Mouse (Mus musculus) CD4-positive, CD25-positive, alpha-beta regulatory T cell, adult 4 months (primary cell): ENCODE data around the gene Nr1i3. TPM values are rescaled to one million over a fixed set of nuclear protein-coding genes. Genes with fewer than 3 reads are reported as not detected.

Experiments
- ATAC-seq: one replicate; pipeline ENCODE4 v1.8.0; 2017
- polyA plus RNA-seq, 2 experiments: library from polyadenylated mRNA; unstranded; fragments of 100-300 nt; shearing (Covaris generic); gene quantifications; one replicate each; pipeline ENCODE4 v1.2.1; 2017

Nr1i3 gene
- under 1 TPM; 0.15 to 0.54 TPM for polyA plus RNA-seq

DNA sequence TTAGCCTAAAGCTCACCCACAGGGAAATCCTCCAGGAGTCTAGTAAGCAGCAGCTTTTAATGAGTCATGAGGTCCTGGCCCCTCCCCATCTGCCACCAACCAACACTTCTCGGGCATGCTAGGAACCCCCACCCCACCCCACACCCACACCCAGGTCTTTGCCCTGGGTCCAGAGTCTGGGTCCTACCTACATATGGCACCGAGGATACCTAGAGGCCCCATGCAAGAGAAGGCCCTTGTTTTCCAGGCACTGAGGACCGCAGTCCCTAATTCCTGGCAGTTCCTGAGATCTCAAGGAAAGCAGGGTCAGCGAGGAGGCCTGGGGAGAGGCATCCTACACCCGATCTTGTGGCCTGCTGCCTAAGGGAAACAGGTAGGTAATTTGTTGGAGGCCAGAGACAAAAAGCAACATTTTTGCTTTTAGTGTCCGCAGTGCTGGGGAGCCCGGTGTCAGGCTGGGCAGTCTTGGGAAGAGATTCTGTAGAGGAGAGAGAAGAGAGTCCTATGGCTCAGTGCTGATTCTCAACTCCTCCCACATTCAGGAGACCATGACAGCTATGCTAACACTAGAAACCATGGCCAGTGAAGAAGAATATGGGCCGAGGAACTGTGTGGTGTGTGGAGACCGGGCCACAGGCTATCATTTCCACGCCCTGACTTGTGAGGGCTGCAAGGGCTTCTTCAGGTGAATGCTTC lies at the start of gene Nr1i3:
Nr1i3 (plus strand) TSS at position 170 of the 696 bp plus-strand sequence.
- no peak for ATAC-seq

DNA sequence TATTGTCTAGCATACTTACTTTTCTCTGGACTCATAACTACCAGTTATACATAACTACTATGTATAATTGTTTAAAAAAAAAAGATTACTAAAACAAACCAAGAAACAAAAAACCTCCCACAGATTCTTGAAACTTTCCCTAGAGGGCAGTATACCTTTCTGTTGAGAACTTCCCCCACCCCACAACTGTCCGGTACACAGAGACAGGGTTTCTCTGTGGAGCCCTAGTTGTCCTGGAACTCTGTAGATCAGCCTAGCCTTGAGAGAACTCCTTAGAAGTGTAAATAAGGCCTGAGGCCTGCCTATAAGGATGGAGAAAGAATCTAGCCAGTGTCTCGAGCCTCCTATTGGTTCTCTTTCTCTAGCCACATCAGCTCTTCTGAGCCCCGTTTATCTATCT lies 49.5 kb upstream of the Nr1i3 start:
- no peak for ATAC-seq

DNA sequence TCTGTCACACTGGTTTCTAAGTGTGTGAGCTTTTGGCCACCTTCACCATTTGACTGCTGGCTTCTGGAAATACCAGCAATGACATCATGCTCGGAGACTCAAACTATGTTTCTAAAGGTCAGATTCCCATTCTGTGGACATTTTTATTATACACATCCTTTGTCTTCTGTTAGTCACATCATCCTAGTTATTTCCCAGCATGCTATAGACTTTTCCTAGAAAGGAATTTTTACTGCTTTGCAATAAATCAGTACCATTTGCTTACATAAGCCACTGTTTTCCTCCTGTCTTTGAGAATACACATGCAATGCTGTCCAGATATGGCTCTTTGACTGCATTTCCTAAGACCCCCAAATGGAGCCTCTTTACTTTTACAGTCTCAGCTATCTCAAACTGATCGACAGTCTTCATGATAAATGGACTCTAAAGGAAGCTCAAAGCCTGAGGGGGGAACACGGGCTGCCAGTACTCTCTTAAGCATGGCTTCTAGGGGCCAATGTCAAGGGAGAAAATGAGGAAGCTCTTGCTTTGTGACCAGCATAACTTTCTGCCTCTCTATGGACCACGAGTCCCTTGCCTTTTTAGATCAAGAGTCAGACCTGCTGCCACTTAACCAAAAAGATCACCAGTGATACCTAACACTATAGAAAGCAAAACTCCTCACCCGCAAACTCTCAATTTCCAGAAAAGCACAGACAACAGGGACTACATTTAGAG lies 48.0 kb upstream of the Nr1i3 start:
- no peak for ATAC-seq

DNA sequence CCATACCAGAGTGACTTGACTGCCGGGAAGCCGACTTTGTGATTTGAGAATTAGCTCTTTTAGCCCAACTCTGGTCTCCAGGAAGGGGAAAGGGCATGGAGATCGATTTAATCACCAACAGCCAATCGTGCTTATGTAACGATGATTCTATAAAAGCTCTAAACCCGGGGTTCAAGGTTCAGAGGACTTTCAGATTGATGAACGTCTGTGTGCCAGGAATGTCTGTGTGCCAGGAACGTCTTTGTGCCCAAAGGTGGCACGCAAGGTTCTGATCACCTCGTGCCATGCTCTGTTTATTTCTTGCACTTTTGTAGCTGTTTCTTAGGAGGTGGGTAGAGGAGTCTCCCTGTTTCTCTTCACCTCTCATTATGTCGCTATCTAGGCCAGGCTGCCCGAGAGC lies 44.9 kb upstream of the Nr1i3 start:
- ATAC-seq = no peak

- ATAC-seq = no peak
These were observed 43.9 kb upstream of the Nr1i3 start for GRCm38 (mm10) chr1:171169913-171170312.

GRCm38 (mm10) chr1:171171138-171171537 lies 42.6 kb upstream of the Nr1i3 start:
- ATAC-seq = no peak

DNA sequence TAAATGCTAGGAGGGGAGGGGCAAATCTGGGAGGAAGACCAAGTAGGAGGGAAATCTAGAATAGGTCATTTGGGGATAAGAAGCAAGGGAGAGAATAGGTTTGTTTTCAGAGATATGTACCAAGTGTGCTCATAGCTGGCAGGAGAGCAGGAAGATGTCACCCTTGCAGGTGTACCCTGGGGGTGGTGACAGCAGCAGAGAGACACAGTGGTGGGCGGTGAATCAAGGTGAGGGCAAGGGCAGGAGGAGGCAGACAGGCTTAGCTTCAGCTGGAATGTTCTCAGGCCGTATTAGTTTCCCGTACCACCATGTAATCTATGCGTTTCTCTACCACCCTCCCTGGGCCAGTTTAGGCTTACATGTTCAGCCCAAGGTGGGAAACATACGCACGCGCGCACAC lies 41.0 kb upstream of the Nr1i3 start:
- no peak for ATAC-seq

GRCm38 (mm10) chr1:171179487-171180171 lies 34.1 kb upstream of the Nr1i3 start:
- ATAC-seq = no peak

GRCm38 (mm10) chr1:171183025-171183424 lies 30.7 kb upstream of the Nr1i3 start:
- no peak for ATAC-seq

DNA sequence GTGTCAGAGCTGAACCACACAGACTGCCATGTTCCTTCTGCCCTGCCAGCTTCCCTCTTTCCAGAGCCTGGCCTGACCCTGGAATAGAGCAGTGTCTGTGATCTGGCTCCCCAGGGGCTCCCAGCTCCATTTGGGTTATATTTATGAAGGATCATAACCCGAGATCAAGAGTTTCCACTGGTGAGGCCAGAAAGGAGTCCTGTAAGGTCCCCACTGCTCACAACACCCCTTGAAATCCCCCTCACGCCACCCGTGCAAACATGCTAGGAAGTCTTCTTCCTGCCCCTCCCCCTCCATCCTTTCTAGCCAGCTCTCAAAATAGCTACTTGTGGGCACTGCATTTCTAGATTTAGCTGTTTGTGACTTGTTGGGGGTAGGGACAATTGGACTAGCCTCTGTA lies 30.1 kb upstream of the Nr1i3 start:
- no peak for ATAC-seq

DNA sequence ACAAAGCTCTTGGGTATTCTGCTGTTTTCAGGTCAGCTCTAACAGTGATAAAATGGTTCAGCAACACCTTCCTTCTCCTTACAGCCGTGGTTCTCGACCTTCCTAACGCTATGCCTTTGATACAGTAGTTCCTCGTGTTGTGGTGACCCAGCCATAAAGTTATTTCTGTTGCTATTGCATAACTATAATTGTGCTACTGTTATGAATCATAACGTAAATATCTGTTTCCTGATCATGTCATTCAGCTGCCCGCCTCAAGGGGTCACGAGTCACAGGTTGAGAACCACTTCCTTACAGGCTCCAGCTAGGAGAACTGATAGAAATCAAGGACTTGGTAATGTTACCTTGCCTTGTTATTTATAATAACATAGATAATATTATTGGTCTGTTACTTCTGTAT lies 29.5 kb upstream of the Nr1i3 start:
- peak; percentile 96 for ATAC-seq

- no peak for ATAC-seq
These were observed 28.1 kb upstream of the Nr1i3 start for GRCm38 (mm10) chr1:171185655-171186054.

- ATAC-seq = no peak
These were observed 25.7 kb upstream of the Nr1i3 start for GRCm38 (mm10) chr1:171187851-171188700.

DNA sequence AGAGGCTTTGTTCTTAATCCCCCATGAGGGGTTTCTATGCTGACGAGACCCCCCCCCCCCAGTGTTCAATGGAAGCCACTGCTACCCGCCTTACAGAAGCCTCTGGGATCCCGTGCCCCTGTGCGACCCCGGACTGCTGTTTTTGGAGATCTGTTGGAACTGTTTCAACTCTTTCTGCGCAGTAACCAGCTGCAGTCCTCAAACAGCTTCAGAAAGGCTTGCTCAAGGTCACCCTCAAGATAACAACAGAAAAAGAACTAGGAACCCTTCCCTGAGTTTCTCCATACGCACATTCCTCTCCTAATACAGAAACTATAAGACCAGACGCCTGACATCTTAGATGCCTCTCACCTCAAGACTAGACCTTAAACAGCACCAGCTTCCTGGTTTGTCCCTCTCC lies 24.7 kb upstream of the Nr1i3 start:
- ATAC-seq = no peak

GRCm38 (mm10) chr1:171189476-171190114 lies 24.2 kb upstream of the Nr1i3 start:
- no peak for ATAC-seq

GRCm38 (mm10) chr1:171190832-171191231 lies 22.9 kb upstream of the Nr1i3 start:
- ATAC-seq = no peak

DNA sequence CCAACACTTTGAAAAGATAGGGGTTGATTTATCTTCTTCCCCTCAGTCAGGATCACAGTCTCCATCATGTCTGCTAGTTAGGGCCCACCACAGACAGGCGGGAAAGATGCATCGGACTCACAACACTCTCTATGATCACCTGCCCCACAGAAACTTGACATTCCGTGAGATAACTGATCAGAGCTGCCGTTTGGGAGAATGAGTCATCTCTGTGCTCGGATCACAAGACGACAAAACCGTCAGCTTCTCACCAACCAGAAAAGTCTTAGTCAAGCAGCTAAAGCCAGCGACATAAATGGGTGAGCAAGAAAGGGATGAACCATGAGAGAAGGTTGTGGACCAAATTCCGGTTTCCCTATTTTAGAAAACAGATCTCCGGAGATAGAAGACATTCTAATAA lies 21.5 kb upstream of the Nr1i3 start:
- ATAC-seq = no peak

DNA sequence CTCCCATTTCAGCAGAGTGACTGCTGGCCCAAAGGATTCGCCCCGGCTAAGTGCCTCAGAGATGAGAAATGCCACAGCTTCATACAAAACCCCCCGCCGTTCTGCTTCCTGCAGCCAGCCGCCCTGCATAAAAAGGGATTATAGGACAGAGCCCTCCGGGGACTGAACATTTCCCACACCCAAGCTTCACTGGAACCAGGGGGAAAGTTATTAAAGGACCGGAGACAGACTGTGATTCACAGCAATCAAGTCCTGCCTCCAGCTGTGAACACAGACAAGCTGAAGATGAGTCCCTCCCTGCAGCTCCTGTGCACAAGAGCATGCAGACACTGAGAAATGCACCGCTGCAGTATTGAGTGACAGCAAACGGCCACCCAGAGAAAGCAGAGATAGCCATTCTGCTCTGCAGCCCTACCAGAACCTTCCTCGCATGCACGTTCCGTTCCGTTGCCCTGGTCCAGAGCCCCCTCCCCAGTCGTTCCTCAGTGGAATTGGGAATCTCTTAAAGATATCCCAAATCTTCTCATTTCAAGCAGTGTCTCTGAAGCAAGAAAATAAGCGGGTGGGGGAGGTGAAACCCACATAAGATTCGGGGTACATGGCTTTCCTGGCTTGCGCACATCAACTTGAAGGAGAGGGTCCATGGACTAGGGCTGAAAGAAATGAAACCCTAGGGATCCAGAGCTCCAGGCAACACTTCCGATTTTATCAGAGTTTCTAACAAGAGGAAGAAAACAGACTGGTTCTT lies 20.5 kb upstream of the Nr1i3 start:
- no peak for ATAC-seq

DNA sequence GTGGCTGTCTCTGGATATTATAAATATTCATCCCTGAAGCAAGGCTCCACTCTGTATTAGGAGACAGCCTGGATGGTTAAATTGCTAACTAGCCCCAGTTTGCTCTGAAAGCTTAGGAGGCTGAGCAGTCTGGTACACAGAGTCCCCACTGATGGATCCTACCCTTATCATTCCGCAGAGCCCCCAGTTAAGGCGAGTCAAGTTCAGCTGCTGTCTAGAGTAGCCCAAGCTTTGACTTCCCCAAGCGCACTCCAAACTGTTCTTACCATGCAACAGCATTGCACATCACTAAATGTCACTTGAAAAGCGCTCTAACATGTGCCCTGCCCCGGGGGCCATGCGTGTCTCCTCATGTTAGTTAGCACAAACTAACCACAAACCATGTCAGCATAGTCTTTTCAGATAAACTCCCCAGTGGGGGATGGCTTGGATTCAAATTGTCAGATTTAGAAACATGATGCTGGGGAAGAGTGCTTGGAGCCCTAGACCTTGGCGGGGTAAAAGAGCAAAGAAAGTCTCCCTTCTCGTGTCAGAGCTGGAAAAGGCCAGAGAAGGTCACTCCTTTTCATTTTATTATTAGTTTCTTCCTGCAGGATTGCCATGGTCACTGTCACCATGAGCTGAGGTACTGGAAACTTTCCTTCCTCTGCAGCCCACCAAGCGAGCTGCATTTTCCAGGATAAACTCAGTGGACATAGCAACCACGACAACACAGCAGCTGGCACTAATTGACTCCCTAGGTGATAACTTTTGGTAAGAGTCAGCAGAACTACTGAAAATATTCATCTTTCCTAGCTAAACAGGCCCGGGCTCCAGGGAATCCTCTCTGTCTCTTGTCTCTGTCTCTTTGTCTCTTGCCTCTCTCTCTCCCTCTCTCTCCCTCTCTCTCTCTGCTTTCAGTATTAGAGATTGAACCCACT lies 19.6 kb upstream of the Nr1i3 start:
- no peak for ATAC-seq

GRCm38 (mm10) chr1:171195046-171195822 lies 18.5 kb upstream of the Nr1i3 start:
- no peak for ATAC-seq
